Mouse (Mus musculus): ENCODE data around the gene Sv2b. TPM values are rescaled to one million over a fixed set of nuclear protein-coding genes. Genes with fewer than 3 reads are reported as not detected.
A peak's percentile ranks its signal among the peaks of the same experiment; 100 is the strongest.

Sv2b gene
- total and polyA plus RNA-seq, 2 experiments from 2014 or later, result 21.8 to 55.7 TPM

GRCm38 (mm10) chr7:75077560-75078208 lies 231.4 kb downstream of the Sv2b start:
- DNase-seq (ENCODE audit: low spot score), result peak; percentile 58
- ATAC-seq, result no peak
- WGBS, result 48% methylated on average over 8 of the region's 8 CpGs

More at GRCm38 (mm10) chr7:75077560-75078208, 231.4 kb downstream of the Sv2b start:
- no peak overlapping the region for H3K27ac ChIP-seq
- H3K36me3 ChIP-seq (ENCODE audit: insufficient read depth, low read length), result no peaks in the 10 kb centered on the region
- no peaks in the 10 kb centered on the region for H3K9me3 ChIP-seq (ENCODE audit: low read length)
- no peak overlapping the region for H3K9ac ChIP-seq (replicated peaks; ENCODE audit: low read length)
- H3K27me3 ChIP-seq (ENCODE audit: insufficient read depth, low read length), result no peaks in the 10 kb centered on the region
- no peaks in the 10 kb centered on the region for H3K4me1 ChIP-seq (ENCODE audit: insufficient read depth, low read length)
- H3K4me3 ChIP-seq (ENCODE audit: low read length), result no peak overlapping the region
- no peak for TF ChIP-seq CTCF (IDR thresholded peaks at IDR 0.05; ENCODE audit: low read depth)
- H3K4me2 ChIP-seq (ENCODE audit: low read depth, low read length), result no peak overlapping the region

Other genes starting within 250 kb of the Sv2b start
- gene Akap13, start 146.3 kb upstream of the Sv2b start, total RNA-seq (2014; rRNA removed), result 26.1 and 31.7 TPM in 2 replicates
- gene Akap13, start 146.3 kb upstream of the Sv2b start, polyA plus RNA-seq (2015; fragmentation: Nextera tagmentation; extraction: Ambion mirVana), result 13.8 and 14.3 TPM in 2 replicates

Measured in hindbrain, postnatal 0 days (tissue).